Mouse (Mus musculus) MEL (cell line): Measurements from ENCODE around the gene Clstn3. TPM values are rescaled to one million over a fixed set of nuclear protein-coding genes. Genes with fewer than 3 reads are reported as not detected.

Experiments
- DNase-seq: peaks from one replicate; pipeline ENCODE4 v3.0.0; 2011; ENCODE audit warnings: low read depth, low spot score
- H3K27ac ChIP-seq: 2 replicates; pipeline ENCODE4 v1.5.1; 2012; ENCODE audit warnings: low read depth, mild to moderate bottlenecking, control low read depth, low read length, moderate library complexity; ENCODE audit not compliant: control insufficient read depth
- H3K27me3 ChIP-seq, 2 experiments: fragments of 150-350 bp in 1 of 2; sonication (generic) in 1 of 2; 2 replicates each; pipeline ENCODE4 v1.6.1; 2012; ENCODE audit warnings: low read length in 2 of 2, mild to moderate bottlenecking in 2 of 2, improper control_type of control experiment in 1 of 2, moderate library complexity in 1 of 2; ENCODE audit not compliant: insufficient read depth in 2 of 2, control insufficient read depth in 1 of 2
- H3K36me3 ChIP-seq, 2 experiments: 2 replicates each; pipeline ENCODE4 v1.6.1; 2012 to 2014; ENCODE audit warnings: low read length in 2 of 2, improper control_type of control experiment in 1 of 2, inconsistent platforms in 1 of 2, mild to moderate bottlenecking in 1 of 2; ENCODE audit not compliant: insufficient read depth in 2 of 2, control insufficient read depth in 1 of 2
- H3K4me1 ChIP-seq, 2 experiments: fragments of 150-350 bp in 1 of 2; sonication (generic) in 1 of 2; 2 replicates each; pipeline ENCODE4 v1.6.1; 2012; ENCODE audit warnings: low read length in 2 of 2, improper control_type of control experiment in 1 of 2, mild to moderate bottlenecking in 1 of 2; ENCODE audit not compliant: insufficient read depth in 2 of 2, control insufficient read depth in 1 of 2
- H3K4me3 ChIP-seq, 2 experiments: fragments of 150-350 bp in 1 of 2; sonication (generic) in 1 of 2; 2 replicates each; pipeline ENCODE4 v1.5.1; 2012; ENCODE audit warnings: low read depth in 2 of 2, low read length in 2 of 2, mild to moderate bottlenecking in 2 of 2, moderate library complexity in 2 of 2, control low read depth in 1 of 2, improper control_type of control experiment in 1 of 2; ENCODE audit not compliant: control insufficient read depth in 1 of 2, insufficient read depth in 1 of 2
- H3K79me2 ChIP-seq: 2 replicates; pipeline ENCODE4 v1.6.1; 2012; ENCODE audit warnings: mild to moderate bottlenecking, low read length, moderate library complexity; ENCODE audit not compliant: control insufficient read depth, poor library complexity, insufficient read depth
- H3K9ac ChIP-seq: 2 replicates; pipeline ENCODE4 v1.6.1; 2012; ENCODE audit warnings: low read depth, mild to moderate bottlenecking, control low read depth, low read length, moderate library complexity; ENCODE audit not compliant: control insufficient read depth, poor library complexity, severe bottlenecking
- H3K9me3 ChIP-seq: fragments of 150-350 bp; sonication (generic); replicated peaks from 2 replicates; pipeline ENCODE4 v1.6.1; 2012; ENCODE audit warnings: mild to moderate bottlenecking, low read length, improper control_type of control experiment, moderate library complexity; ENCODE audit not compliant: insufficient read depth
- CHD1 ChIP-seq: IDR thresholded peaks from 2 replicates; pipeline ENCODE4 v1.6.1; 2012; ENCODE audit warnings: low read depth, mild to moderate bottlenecking, inconsistent platforms, low read length, improper control_type of control experiment
- CHD2 ChIP-seq: IDR thresholded peaks from 2 replicates; pipeline ENCODE4 v1.6.1; 2011; ENCODE audit warnings: low read length, improper control_type of control experiment
- E2F4 ChIP-seq: IDR thresholded peaks from 2 replicates; pipeline ENCODE4 v1.6.1; 2011; ENCODE audit warnings: low read depth, low read length, improper control_type of control experiment, borderline replicate concordance
- ELF1 ChIP-seq: IDR thresholded peaks from 2 replicates; pipeline ENCODE4 v1.6.1; 2014; ENCODE audit warnings: low read depth, mild to moderate bottlenecking, inconsistent platforms, low read length, improper control_type of control experiment, moderate library complexity
- ETS1 ChIP-seq: IDR thresholded peaks from 2 replicates; pipeline ENCODE4 v1.6.1; 2012; ENCODE audit warnings: low read depth, mild to moderate bottlenecking, inconsistent platforms, low read length, improper control_type of control experiment, moderate library complexity
- GABPA ChIP-seq: IDR thresholded peaks from 2 replicates; pipeline ENCODE4 v1.6.1; 2012; ENCODE audit warnings: low read depth, mild to moderate bottlenecking, inconsistent platforms, low read length, improper control_type of control experiment, moderate library complexity
- GATA1 ChIP-seq: IDR thresholded peaks from 2 replicates; pipeline ENCODE4 v1.6.1; 2011; ENCODE audit warnings: low read depth, low read length, improper control_type of control experiment
- HCFC1 ChIP-seq: IDR thresholded peaks from 2 replicates; pipeline ENCODE4 v1.6.1; 2012; ENCODE audit warnings: low read depth, mild to moderate bottlenecking, inconsistent platforms, low read length, improper control_type of control experiment, moderate library complexity
- JUND ChIP-seq: IDR thresholded peaks from 2 replicates; pipeline ENCODE4 v1.6.1; 2011; ENCODE audit warnings: low read depth, mild to moderate bottlenecking, improper control_type of control experiment, low read length
- MAX ChIP-seq: IDR thresholded peaks from 2 replicates; pipeline ENCODE4 v1.6.1; 2011; ENCODE audit warnings: low read length, improper control_type of control experiment
- MEF2A ChIP-seq: IDR thresholded peaks from 2 replicates; pipeline ENCODE4 v1.6.1; 2014; ENCODE audit warnings: low read depth, mild to moderate bottlenecking, inconsistent platforms, low read length, improper control_type of control experiment; ENCODE audit not compliant: poor library complexity, insufficient replicate concordance, severe bottlenecking; ENCODE audit errors: extremely low read depth
- MXI1 ChIP-seq: IDR thresholded peaks from 2 replicates; pipeline ENCODE4 v1.6.1; 2011; ENCODE audit warnings: mild to moderate bottlenecking, low read depth, low read length, improper control_type of control experiment
- MYC ChIP-seq: IDR thresholded peaks from 2 replicates; pipeline ENCODE4 v1.6.1; 2011; ENCODE audit warnings: low read depth, mild to moderate bottlenecking, low read length, improper control_type of control experiment, moderate library complexity
- NRF1 ChIP-seq: IDR thresholded peaks from 2 replicates; pipeline ENCODE4 v1.6.1; 2014; ENCODE audit warnings: low read depth, mild to moderate bottlenecking, inconsistent platforms, low read length, improper control_type of control experiment, moderate library complexity; ENCODE audit not compliant: poor library complexity, insufficient read depth, severe bottlenecking
- POLR2AphosphoS5 ChIP-seq: IDR thresholded peaks from 2 replicates; pipeline ENCODE4 v1.6.1; 2012; ENCODE audit warnings: low read depth, borderline replicate concordance, mild to moderate bottlenecking, inconsistent platforms, low read length, moderate library complexity, mixed read lengths
- TBP ChIP-seq: IDR thresholded peaks from 2 replicates; pipeline ENCODE4 v1.8.0; 2011; ENCODE audit warnings: low read depth, low read length, improper control_type of control experiment
- USF2 ChIP-seq, 2 experiments: IDR thresholded peaks; 2 replicates each; pipeline ENCODE4 v1.6.1; 2011 to 2012; ENCODE audit warnings: improper control_type of control experiment in 2 of 2, low read length in 2 of 2, borderline replicate concordance in 1 of 2, inconsistent platforms in 1 of 2, low read depth in 1 of 2, mild to moderate bottlenecking in 1 of 2; ENCODE audit not compliant: insufficient read depth in 1 of 2
- ZKSCAN1 ChIP-seq: IDR thresholded peaks from 2 replicates; pipeline ENCODE4 v1.6.1; 2012; ENCODE audit warnings: low read depth, mild to moderate bottlenecking, inconsistent platforms, low read length, improper control_type of control experiment, moderate library complexity
- polyA plus RNA-seq, 2 experiments: library from polyadenylated mRNA; stranded (reverse) in 1 of 2; unstranded in 1 of 2; fragments of >175 nt in 1 of 2; fragments of >200 nt in 1 of 2; gene quantifications; 2 replicates each; pipeline versions ENCODE4 v1.2.1 to v1.2.4; 2012; ENCODE audit warnings: low replicate concordance in 2 of 2, low read depth in 1 of 2; ENCODE audit not compliant: insufficient read length in 2 of 2, insufficient read depth in 1 of 2, missing spikeins in 1 of 2
- total RNA-seq: library from RNA; depleted of rRNA; stranded (reverse); fragments of 300-350 nt; gene quantifications from 2 replicates; pipeline ENCODE4 v1.2.3, GENCODE M21; 2012

The Clstn3 gene
- total and polyA plus RNA-seq, 3 experiments = 51.3 to 59.8 TPM; not detected in 1

DNA sequence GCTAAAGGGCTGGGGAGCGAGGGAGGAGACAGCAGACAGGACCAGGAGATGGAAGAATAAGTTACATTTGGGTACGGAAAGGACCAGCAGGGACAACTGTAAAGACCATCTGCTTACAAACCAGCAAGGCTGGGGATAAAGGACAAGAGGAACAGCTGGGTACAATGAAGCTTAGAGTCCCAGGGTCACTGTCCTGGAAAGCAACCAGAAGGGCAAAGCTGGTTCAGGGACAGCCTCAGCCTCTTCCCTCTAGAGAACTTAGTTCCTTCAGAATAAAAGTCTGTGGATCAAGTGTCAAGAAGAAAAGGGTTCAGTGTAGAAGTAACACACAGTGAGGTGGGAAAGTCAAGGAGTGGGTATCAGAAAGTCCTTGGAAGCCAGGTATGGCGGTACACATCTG is 6.5 kb upstream of the Clstn3 start:
- H3K79me2 ChIP-seq = peaks cover 31% of the 10 kb centered on the region
- TF ChIP-seq MXI1 = no peak
- no peak for TF ChIP-seq CHD1
- no peak for TF ChIP-seq MAX
- TF ChIP-seq GABPA = no peak
- no peak for TF ChIP-seq ETS1
- TF ChIP-seq POLR2AphosphoS5 = no peak
- no peak for TF ChIP-seq JUND
- TF ChIP-seq NRF1 = no peak
- TF ChIP-seq CHD2 = no peak
- TF ChIP-seq TBP = no peak
- TF ChIP-seq GATA1 = no peak
- TF ChIP-seq HCFC1 = no peak
- H3K4me3 ChIP-seq = peak overlapping the region; percentile 1 to 25; a peak in 2 of 4 replicates
- H3K36me3 ChIP-seq = peaks cover 0 to 13% of the 10 kb centered on the region in 2 experiments; a peak in 2 of 4 replicates
- peak overlapping the region; percentile 86 for H3K27ac ChIP-seq
- peaks cover 9 to 19% of the 10 kb centered on the region in 2 experiments for H3K4me1 ChIP-seq
- no peaks in the 10 kb centered on the region for H3K9me3 ChIP-seq
- peak overlapping the region; percentile 6 for H3K9ac ChIP-seq
- H3K27me3 ChIP-seq = no peaks in the 10 kb centered on the region
- DNase-seq = peak; percentile 49

DNA sequence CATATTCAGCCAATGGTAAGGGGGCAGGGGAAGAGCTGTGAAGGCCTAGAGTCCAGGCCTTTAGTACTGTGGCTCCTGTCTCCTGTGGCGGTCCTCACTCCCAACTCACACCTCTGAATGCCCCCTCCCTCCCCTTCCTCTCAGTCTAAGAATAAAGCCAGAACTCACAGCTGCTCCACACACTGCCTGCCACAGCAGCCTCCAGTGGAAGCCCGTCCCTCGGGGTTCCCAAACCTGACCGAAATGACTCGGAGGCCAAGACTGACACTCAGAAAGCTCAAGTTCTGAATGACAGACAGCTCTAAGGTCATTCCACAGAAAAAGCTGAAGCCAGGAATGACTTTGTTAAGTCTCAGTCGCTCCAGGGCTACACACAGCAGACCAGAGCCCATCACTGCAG is 1.1 kb upstream of the Clstn3 start:
- H3K36me3 ChIP-seq = peaks cover 0 to 8% of the 10 kb centered on the region in 2 experiments; a peak in 2 of 4 replicates
- peak overlapping the region; percentile 57; the same call in 1 of the 2 replicates for H3K9ac ChIP-seq
- no peaks in the 10 kb centered on the region for H3K9me3 ChIP-seq
- peaks cover under 1 to 23% of the 10 kb centered on the region in 2 experiments for H3K4me1 ChIP-seq
- no peak overlapping the region for H3K4me3 ChIP-seq
- DNase-seq = no peak
- H3K79me2 ChIP-seq = peaks cover 18% of the 10 kb centered on the region
- no peaks in the 10 kb centered on the region for H3K27me3 ChIP-seq
- TF ChIP-seq CHD1 (no peak), MEF2A (no peak), GABPA (no peak), ELF1 (no peak), NRF1 (no peak), MYC (no peak), E2F4 (no peak), ZKSCAN1 (no peak), USF2 (IDR thresholded peaks at IDR 0.05; ENCODE audit: borderline replicate concordance in 1 of 2, insufficient read depth in 1 of 2, low read depth in 1 of 2, low read length in 2 of 2) (no peak)
- H3K27ac ChIP-seq = no peak overlapping the region
